Mouse (Mus musculus) forebrain, embryonic 15.5 days (tissue): ENCODE measurements around the gene 2200002D01Rik. TPM values are rescaled to one million over a fixed set of nuclear protein-coding genes. Genes with fewer than 3 reads are reported as not detected.
A peak's percentile ranks its signal among the peaks of the same experiment; 100 is the strongest.

Experiments used
- ATAC-seq: fragments of 200-750 bp; cut with Nextera tagmentation; replicated peaks from 2 replicates; pipeline ENCODE4 v1.8.0; 2017; ENCODE audit warnings: mild to moderate bottlenecking, moderate TSS enrichment, moderate library complexity
- H3K27ac ChIP-seq: fragments of 300-500 bp; sonication (generic); replicated peaks from 2 replicates; pipeline ENCODE4 v1.5.1; 2015; ENCODE audit warnings: mild to moderate bottlenecking, inconsistent platforms
- H3K27me3 ChIP-seq: fragments of 300-500 bp; sonication (generic); 2 replicates; pipeline ENCODE4 v1.6.1; 2015; ENCODE audit warnings: inconsistent platforms
- H3K36me3 ChIP-seq: fragments of 300-500 bp; sonication (generic); 2 replicates; pipeline ENCODE4 v1.6.1; 2015; ENCODE audit warnings: mild to moderate bottlenecking, inconsistent platforms
- H3K4me1 ChIP-seq: fragments of 300-500 bp; sonication (generic); 2 replicates; pipeline ENCODE4 v1.6.1; 2015; ENCODE audit warnings: inconsistent platforms
- H3K4me2 ChIP-seq: fragments of 300-500 bp; sonication (generic); replicated peaks from 2 replicates; pipeline ENCODE4 v1.6.1; 2015; ENCODE audit warnings: mild to moderate bottlenecking, inconsistent platforms
- H3K4me3 ChIP-seq: fragments of 300-500 bp; sonication (generic); 2 replicates; pipeline ENCODE4 v1.5.1; 2015; ENCODE audit warnings: mild to moderate bottlenecking, inconsistent platforms
- H3K9ac ChIP-seq: fragments of 300-500 bp; sonication (generic); replicated peaks from 2 replicates; pipeline ENCODE4 v1.6.1; 2015; ENCODE audit warnings: mild to moderate bottlenecking, inconsistent platforms
- H3K9me3 ChIP-seq: fragments of 300-500 bp; sonication (generic); 2 replicates; pipeline ENCODE4 v1.6.1; 2016; ENCODE audit warnings: inconsistent platforms
- WGBS: fragments of 180-500 bp; shearing (Covaris S2); methylation state at CpG from one replicate; pipeline ENCODE4 v1.1.7; 2015; ENCODE audit warnings: mixed read lengths; 5-methylcytosine and 5-hydroxymethylcytosine counted together
- polyA plus RNA-seq: library from polyadenylated mRNA; unstranded; fragments of >200 nt; fragmentation: Nextera tagmentation; extraction: Ambion mirVana; gene quantifications from 2 replicates; pipeline ENCODE4 v1.2.1, GENCODE M21; 2015

2200002D01Rik gene
- polyA plus RNA-seq, 1 experiment from 2014 or later: 0.95 TPM

- H3K27ac ChIP-seq: no peak within 1 kb of the TSS
- H3K4me1 ChIP-seq: peaks cover 42% of the 10 kb centered on the region
- no peaks in the 10 kb centered on the region for H3K36me3 ChIP-seq
- H3K4me3 ChIP-seq: peak within 1 kb of the TSS; percentile 57
- H3K4me2 ChIP-seq: peak within 1 kb of the TSS; percentile 94
- H3K27me3 ChIP-seq: no peaks in the 10 kb centered on the region
- no peaks in the 10 kb centered on the region for H3K9me3 ChIP-seq
- ATAC-seq: no peak
- 1% methylated on average over 55 of the region's 59 CpGs for WGBS
- peak within 1 kb of the TSS; percentile 55 for H3K9ac ChIP-seq
Observed at GRCm38 (mm10) chr7:29288942-29289638, 40.8 kb upstream of the 2200002D01Rik start, which contains the start of gene Ppp1r14a. Gene Ppp1r14a (plus strand): TSS chr7:29289308.

- 94% methylated on average over 2 of the region's 2 CpGs for WGBS
- Histone ChIP-seq H3K9ac (no peak overlapping the region), H3K4me1 (peaks cover 36% of the 10 kb centered on the region), H3K27me3 (no peaks in the 10 kb centered on the region), H3K4me2 (no peak overlapping the region), H3K9me3 (no peaks in the 10 kb centered on the region), H3K4me3 (no peak overlapping the region), H3K27ac (no peak overlapping the region), H3K36me3 (no peaks in the 10 kb centered on the region)
- ATAC-seq: no peak
Observed at GRCm38 (mm10) chr7:29288079-29288478, 39.8 kb upstream of the 2200002D01Rik start.

GRCm38 (mm10) chr7:29287481-29287880, 39.2 kb upstream of the 2200002D01Rik start:
- H3K27ac ChIP-seq: no peak overlapping the region
- H3K9ac ChIP-seq: no peak overlapping the region
- H3K4me1 ChIP-seq: peaks cover 30% of the 10 kb centered on the region
- H3K4me2 ChIP-seq: no peak overlapping the region
- H3K9me3 ChIP-seq: no peaks in the 10 kb centered on the region
- H3K27me3 ChIP-seq: peaks cover 4% of the 10 kb centered on the region; the same call in 1 of the 2 replicates
- H3K36me3 ChIP-seq: no peaks in the 10 kb centered on the region
- no peak for ATAC-seq
- no peak overlapping the region for H3K4me3 ChIP-seq
- WGBS: 86% methylated on average over 7 of the region's 7 CpGs

GRCm38 (mm10) chr7:29284523-29284922, 36.3 kb upstream of the 2200002D01Rik start:
- ATAC-seq: no peak
- WGBS: 95% methylated on average over 6 of the region's 6 CpGs
- no peaks in the 10 kb centered on the region for H3K36me3 ChIP-seq
- peaks cover 27% of the 10 kb centered on the region for H3K4me1 ChIP-seq
- no peak overlapping the region for H3K4me2 ChIP-seq
- no peak overlapping the region for H3K27ac ChIP-seq
- no peak overlapping the region for H3K9ac ChIP-seq
- peaks cover 12% of the 10 kb centered on the region; the same call in 1 of the 2 replicates for H3K27me3 ChIP-seq
- no peaks in the 10 kb centered on the region for H3K9me3 ChIP-seq
- no peak overlapping the region for H3K4me3 ChIP-seq

GRCm38 (mm10) chr7:29283876-29284275, 35.6 kb upstream of the 2200002D01Rik start:
- H3K27ac ChIP-seq: no peak overlapping the region
- peaks cover 21% of the 10 kb centered on the region for H3K4me1 ChIP-seq
- peaks cover 12% of the 10 kb centered on the region; the same call in 1 of the 2 replicates for H3K27me3 ChIP-seq
- no peak overlapping the region for H3K4me3 ChIP-seq
- H3K9me3 ChIP-seq: no peaks in the 10 kb centered on the region
- no peak for ATAC-seq
- H3K4me2 ChIP-seq: no peak overlapping the region
- no peak overlapping the region for H3K9ac ChIP-seq
- H3K36me3 ChIP-seq: no peaks in the 10 kb centered on the region
- WGBS: 85% methylated on average over 4 of the region's 4 CpGs

GRCm38 (mm10) chr7:29282074-29282554, 33.8 kb upstream of the 2200002D01Rik start:
- H3K4me2 ChIP-seq: peak overlapping the region; percentile 98
- no peaks in the 10 kb centered on the region for H3K9me3 ChIP-seq
- peaks cover 12% of the 10 kb centered on the region; the same call in 1 of the 2 replicates for H3K27me3 ChIP-seq
- 10% methylated on average over 21 of the region's 21 CpGs for WGBS
- H3K36me3 ChIP-seq: no peaks in the 10 kb centered on the region
- H3K4me1 ChIP-seq: peaks cover 18% of the 10 kb centered on the region
- no peak for ATAC-seq
- H3K4me3 ChIP-seq: peak overlapping the region; percentile 59
- no peak overlapping the region for H3K27ac ChIP-seq
- H3K9ac ChIP-seq: peak overlapping the region; percentile 57

GRCm38 (mm10) chr7:29281201-29282073, 33.2 kb upstream of the 2200002D01Rik start, which contains the start of gene Spint2:
Gene Spint2 (minus strand): TSS chr7:29281912.
- Histone ChIP-seq H3K4me1 (peaks cover 18% of the 10 kb centered on the region), H3K27ac (no peak within 1 kb of the TSS), H3K36me3 (no peaks in the 10 kb centered on the region), H3K9me3 (no peaks in the 10 kb centered on the region), H3K9ac (peak within 1 kb of the TSS; percentile 57), H3K4me2 (peak within 1 kb of the TSS; percentile 98), H3K27me3 (peaks cover 12% of the 10 kb centered on the region; the same call in 1 of the 2 replicates), H3K4me3 (peak within 1 kb of the TSS; percentile 59)
- ATAC-seq: peak; percentile 69
- WGBS: under 1% methylated on average over 77 of the region's 80 CpGs

GRCm38 (mm10) chr7:29280801-29281200, 32.5 kb upstream of the 2200002D01Rik start:
- no peak overlapping the region for H3K27ac ChIP-seq
- peak overlapping the region; percentile 98 for H3K4me2 ChIP-seq
- 10% methylated on average over 13 of the region's 13 CpGs for WGBS
- H3K27me3 ChIP-seq: peaks cover 12% of the 10 kb centered on the region; the same call in 1 of the 2 replicates
- H3K9me3 ChIP-seq: no peaks in the 10 kb centered on the region
- H3K36me3 ChIP-seq: no peaks in the 10 kb centered on the region
- H3K4me1 ChIP-seq: peaks cover 18% of the 10 kb centered on the region
- peak overlapping the region; percentile 59 for H3K4me3 ChIP-seq
- no peak overlapping the region for H3K9ac ChIP-seq
- peak; percentile 8; the same call in 1 of the 2 replicates for ATAC-seq

GRCm38 (mm10) chr7:29279924-29280323, 31.7 kb upstream of the 2200002D01Rik start:
- no peak overlapping the region for H3K4me2 ChIP-seq
- H3K27ac ChIP-seq: no peak overlapping the region
- peaks cover 18% of the 10 kb centered on the region for H3K4me1 ChIP-seq
- no peak overlapping the region for H3K9ac ChIP-seq
- ATAC-seq: no peak
- H3K27me3 ChIP-seq: peaks cover 12% of the 10 kb centered on the region; the same call in 1 of the 2 replicates
- no peak overlapping the region for H3K4me3 ChIP-seq
- WGBS: 91% methylated on average over 8 of the region's 8 CpGs
- H3K36me3 ChIP-seq: no peaks in the 10 kb centered on the region
- H3K9me3 ChIP-seq: no peaks in the 10 kb centered on the region

- Histone ChIP-seq H3K36me3 (no peaks in the 10 kb centered on the region), H3K4me2 (no peak overlapping the region), H3K27ac (no peak overlapping the region), H3K9ac (no peak overlapping the region), H3K27me3 (peaks cover 12% of the 10 kb centered on the region; the same call in 1 of the 2 replicates), H3K4me3 (no peak overlapping the region), H3K9me3 (no peaks in the 10 kb centered on the region), H3K4me1 (peaks cover 18% of the 10 kb centered on the region)
- no peak for ATAC-seq
Observed at GRCm38 (mm10) chr7:29279261-29279660, 31.0 kb upstream of the 2200002D01Rik start.

- no peak for ATAC-seq
- 95% methylated on average over 4 of the region's 4 CpGs for WGBS
- Histone ChIP-seq H3K4me3 (no peak overlapping the region), H3K27me3 (peaks cover 8% of the 10 kb centered on the region; the same call in 1 of the 2 replicates), H3K4me2 (no peak overlapping the region), H3K4me1 (peaks cover 18% of the 10 kb centered on the region), H3K27ac (no peak overlapping the region), H3K36me3 (no peaks in the 10 kb centered on the region), H3K9ac (no peak overlapping the region), H3K9me3 (no peaks in the 10 kb centered on the region)
Observed at GRCm38 (mm10) chr7:29277510-29277909, 29.2 kb upstream of the 2200002D01Rik start.

- WGBS: 70% methylated on average over 5 of the region's 5 CpGs
- H3K4me3 ChIP-seq: no peak overlapping the region
- H3K27ac ChIP-seq: no peak overlapping the region
- ATAC-seq: no peak
- H3K27me3 ChIP-seq: peaks cover 3% of the 10 kb centered on the region; the same call in 1 of the 2 replicates
- no peak overlapping the region for H3K4me2 ChIP-seq
- no peak overlapping the region for H3K9ac ChIP-seq
- H3K36me3 ChIP-seq: no peaks in the 10 kb centered on the region
- peaks cover 17% of the 10 kb centered on the region for H3K4me1 ChIP-seq
- H3K9me3 ChIP-seq: no peaks in the 10 kb centered on the region
Observed at GRCm38 (mm10) chr7:29276715-29277114, 28.4 kb upstream of the 2200002D01Rik start.
